Mouse (Mus musculus): ENCODE measurements around the gene Haao.

Gene Haao

DNA sequence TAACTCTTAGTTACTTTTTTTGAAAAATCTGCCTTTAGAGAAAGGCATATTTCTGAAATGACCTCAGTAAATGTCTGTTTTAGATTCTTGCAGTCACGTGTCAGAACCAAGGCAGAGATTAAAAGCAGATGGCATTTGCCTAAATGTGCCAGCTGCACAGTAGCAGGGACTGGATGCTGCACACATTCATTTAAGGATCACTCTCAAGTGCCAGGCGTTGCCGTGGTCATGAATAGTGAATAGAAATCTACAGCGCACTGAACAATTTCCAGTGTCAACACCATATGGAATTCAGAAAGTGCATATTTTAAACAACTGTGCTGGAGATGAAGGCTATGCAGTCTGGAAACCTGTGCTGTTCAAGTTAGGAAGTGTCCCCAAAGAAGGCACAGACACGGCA is 65.0 kb downstream of the Haao start:
- no peak for DNase-seq (ENCODE audit: low read depth)
